Mouse (Mus musculus) testis, postnatal 10 days (tissue): ENCODE data around the gene Hs3st4.

Experiments
- DNase-seq: peaks from one replicate; pipeline ENCODE4 v3.0.0; 2021; ENCODE audit warnings: low spot score

The Hs3st4 gene

GRCm38 (mm10) chr7:124141229-124141628 is 158.6 kb downstream of the Hs3st4 start:
- DNase-seq = no peak

- DNase-seq = no peak
These were observed 168.2 kb downstream of the Hs3st4 start for GRCm38 (mm10) chr7:124150901-124151300.

DNA sequence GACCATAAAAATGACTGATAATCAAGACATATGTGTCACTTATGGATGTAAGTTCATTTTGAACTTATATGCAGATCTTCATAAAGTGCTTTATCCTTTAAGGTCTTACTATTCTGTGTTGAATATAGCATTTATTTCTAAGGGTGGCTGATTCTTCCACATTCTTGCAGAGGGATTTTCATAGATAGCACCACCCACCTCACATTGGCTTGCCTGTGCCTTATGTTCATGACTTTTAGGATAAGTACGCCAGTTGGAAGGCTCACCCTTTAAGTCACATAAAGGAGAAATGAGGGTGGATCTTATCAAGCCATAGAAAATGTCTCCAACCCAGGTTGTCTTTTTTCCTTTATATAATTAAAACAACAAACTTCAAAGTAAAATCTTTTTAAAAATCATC is 180.6 kb downstream of the Hs3st4 start:
- no peak for DNase-seq

DNA sequence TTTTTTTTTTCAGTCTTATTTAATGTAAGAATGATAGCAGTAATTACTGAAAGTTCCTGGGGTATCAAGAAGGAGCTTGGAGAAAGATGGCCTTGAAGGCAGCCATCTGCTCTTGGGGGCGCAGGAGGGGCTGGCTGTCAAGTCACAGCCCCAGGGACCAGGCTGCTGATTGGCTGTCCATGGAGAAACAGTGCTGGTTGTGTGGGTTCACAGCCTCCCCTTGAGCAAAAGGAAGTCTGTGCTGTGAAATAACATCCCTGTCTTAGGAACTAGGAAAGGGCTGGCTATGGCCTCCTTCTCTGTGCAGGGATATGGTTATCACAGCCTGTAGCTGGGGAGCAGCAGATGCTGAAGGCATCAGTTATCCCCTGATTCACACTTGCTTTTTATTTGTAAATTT is 183.6 kb downstream of the Hs3st4 start:
- DNase-seq = no peak

DNA sequence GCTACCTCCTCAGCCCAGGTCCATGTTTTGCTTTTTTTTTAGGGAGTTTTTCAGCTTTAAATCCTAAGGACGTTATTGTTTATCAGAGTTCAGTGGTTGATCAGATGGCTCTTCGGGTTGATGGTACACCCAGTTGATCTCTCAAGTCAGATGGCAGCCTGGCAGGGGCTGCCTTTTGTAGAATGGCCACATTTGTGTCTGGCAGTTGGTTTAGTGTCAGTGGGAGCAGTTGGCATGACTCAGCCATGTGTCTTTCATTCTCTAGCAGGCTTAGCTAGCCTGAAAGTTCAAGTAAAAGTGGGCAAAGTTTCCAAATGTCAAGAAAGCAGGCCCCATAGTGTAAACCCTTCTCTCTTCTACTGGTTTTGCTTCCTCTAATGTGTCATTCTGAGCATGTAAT is 186.1 kb downstream of the Hs3st4 start:
- no peak for DNase-seq

- DNase-seq = no peak
These were observed 187.3 kb downstream of the Hs3st4 start for GRCm38 (mm10) chr7:124170001-124170400.

DNA sequence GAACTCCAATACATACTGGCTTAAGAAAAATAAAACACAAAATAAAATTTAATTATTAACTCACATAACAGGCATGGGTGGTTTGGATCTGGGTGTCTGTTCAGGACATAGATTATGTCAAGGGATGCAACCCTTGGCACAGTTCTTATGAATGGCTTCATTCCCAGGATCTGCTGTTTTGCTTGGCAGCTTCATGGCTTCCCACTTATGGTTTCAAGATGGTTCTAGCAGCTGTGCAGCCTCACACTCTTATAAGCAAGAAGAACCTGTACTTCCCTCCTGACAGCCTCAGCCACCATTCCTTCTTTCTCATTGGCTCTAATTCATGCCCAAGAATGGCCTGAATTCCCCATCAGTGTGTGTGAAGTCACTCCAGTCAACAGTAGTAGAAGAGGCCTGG is 189.3 kb downstream of the Hs3st4 start:
- no peak for DNase-seq

- DNase-seq = no peak
These were observed 198.3 kb downstream of the Hs3st4 start for GRCm38 (mm10) chr7:124180926-124181325.

DNA sequence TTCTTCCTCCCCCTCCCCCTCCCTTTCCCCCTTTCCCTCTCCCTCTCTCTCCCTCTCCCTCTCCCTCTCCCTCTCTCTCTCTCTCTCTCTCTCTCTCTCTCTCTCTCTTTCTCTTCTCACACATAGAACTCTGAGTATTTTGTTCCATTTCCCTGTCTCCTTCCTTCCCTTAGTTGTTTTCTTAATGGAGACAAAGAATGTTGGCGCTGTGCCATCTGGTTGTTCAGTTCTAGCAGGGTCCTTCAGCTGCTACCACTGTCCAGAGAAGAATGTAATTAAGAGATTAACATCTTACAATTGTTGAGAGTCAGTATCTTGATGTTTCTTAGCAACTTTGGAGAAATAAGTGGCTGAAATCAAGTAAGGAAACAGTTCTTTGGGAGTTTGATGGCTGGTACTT is 202.0 kb downstream of the Hs3st4 start:
- no peak for DNase-seq

GRCm38 (mm10) chr7:124198811-124199570 is 216.3 kb downstream of the Hs3st4 start:
- DNase-seq = no peak

GRCm38 (mm10) chr7:124216921-124217320 is 234.3 kb downstream of the Hs3st4 start:
- no peak for DNase-seq

- DNase-seq = no peak
These were observed 237.9 kb downstream of the Hs3st4 start for GRCm38 (mm10) chr7:124220556-124220955.

DNA sequence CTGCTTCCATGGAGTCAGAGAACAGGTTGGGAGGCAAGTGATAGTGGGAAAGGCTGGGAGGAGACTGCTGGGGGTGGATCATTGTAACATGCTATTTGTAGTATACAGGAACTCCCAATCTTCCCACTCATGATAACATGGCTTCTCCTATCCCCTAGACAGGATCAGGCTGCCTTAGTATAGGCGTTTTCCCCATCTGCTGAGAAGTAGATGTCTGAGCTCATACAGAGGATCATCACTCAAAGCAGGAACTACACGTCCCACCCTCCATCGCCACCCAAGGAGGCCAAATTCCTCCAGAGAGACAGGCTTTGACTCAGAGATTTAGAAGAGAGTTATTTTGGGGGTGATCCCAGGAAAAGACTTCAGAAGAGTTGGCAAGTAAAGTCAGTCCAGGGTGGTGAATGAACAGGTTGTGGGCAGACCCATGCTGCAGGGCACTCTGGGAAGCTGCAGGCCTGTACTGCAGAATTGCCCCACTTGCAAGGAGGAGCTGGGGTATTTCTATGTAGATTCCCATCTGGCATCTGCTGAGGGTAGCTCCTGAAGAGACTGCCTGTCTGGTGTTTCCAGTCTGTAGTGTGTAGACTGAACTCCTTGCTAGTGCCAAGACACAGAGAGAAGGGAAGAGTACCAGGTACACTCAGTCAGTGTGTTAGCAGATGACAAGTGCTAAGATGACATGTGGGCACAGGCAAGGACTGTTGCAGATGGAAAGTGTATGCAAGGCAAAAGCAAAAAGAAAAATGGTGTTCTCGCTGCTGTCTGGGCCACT is 255.4 kb downstream of the Hs3st4 start:
- DNase-seq = no peak

DNA sequence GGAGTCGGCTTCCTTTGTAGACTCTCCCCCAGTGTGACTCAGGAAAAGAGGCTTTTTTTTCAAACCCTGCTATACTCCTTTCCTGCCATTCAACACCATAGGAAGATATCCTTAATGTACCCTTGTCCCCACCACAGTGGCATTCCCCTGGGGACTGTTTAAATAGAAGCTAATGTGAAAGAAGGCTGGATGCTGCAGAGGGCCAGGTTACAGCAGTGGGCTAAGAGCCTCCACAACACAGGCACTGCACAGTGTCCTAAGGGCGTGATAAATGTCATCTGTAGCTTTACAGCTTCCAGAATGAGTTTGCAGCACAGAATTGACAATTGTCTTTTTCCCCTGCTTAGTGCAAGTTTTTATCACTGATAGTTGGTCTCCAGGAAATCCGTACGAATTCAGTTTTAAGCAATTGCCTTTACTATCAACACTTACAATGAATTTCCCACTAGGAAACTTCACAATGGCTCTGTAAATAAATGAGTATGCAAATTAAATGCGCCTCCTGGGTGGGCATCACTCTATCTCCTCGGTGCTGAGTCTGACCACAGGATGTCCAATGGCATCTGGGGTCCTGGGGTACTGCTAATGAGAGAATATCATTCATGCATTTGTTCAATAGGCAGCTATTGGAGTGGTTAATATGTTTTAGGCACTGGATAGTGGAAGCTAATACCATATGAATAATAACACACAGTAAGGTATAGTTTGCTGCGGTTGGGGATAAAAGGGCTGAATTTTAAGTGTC is 257.4 kb downstream of the Hs3st4 start:
- DNase-seq = no peak

GRCm38 (mm10) chr7:124249838-124250237 is 267.2 kb downstream of the Hs3st4 start:
- DNase-seq = no peak

DNA sequence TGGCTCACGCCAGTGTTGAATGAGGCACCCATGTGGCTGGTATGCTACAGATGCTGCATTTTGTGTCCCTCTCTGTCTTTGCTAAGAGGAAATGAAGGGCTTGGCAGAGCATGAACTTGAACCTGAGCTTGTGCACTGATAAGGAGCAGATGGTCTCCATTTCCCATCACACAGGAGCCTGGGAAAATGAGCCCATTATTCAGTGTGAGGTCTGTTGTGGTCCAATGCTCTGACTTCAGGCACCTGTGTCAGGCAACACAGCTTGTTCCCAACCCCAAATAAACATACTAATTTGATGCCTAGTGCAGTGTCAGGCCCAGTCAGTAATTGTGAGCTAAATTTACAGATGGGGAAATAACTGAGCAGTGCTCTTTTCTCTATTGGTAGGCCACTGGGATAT is 267.9 kb downstream of the Hs3st4 start:
- DNase-seq = no peak

GRCm38 (mm10) chr7:124258419-124258818 is 275.8 kb downstream of the Hs3st4 start:
- DNase-seq = no peak

DNA sequence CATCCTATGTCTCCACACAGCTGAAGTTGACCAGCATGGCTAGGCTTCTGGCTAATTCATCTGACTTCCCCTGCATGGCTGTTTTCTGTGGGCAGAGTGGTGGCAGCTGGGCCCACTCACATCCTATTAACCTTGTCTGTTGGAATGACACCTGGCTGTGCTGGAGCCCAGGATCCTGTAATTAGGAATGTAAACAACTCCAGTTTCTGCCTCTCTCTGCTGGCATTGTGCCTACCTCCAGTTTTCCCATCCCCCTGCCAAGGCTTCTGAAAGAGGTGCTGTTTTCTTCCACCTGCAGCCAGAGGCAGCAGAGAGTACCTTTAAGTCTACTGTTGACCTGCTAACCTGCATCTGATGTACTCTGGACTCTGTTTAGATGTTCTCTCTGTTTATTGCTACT is 288.1 kb downstream of the Hs3st4 start:
- no peak for DNase-seq

DNA sequence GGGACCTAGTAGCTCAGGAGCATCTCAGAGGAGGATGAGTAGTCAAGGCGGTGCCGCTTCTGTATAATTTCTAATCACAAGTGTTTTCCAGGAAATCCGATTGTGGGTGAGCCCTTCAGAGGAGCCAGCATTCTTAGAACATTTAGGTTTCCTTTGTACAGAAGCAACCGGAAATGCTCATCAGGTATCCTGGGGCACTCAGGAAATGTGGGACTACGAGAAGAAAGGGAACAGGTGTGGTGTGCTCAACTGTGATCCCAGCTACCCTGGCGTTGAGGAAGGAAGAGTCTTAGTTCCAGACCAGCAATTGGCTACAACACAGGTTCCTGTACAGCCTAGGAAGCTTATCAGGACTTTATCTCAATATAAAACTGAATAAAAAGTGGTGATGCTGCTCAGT is 307.2 kb downstream of the Hs3st4 start:
- no peak for DNase-seq

- no peak for DNase-seq
These were observed 336.8 kb downstream of the Hs3st4 start for GRCm38 (mm10) chr7:124319451-124319850.

DNA sequence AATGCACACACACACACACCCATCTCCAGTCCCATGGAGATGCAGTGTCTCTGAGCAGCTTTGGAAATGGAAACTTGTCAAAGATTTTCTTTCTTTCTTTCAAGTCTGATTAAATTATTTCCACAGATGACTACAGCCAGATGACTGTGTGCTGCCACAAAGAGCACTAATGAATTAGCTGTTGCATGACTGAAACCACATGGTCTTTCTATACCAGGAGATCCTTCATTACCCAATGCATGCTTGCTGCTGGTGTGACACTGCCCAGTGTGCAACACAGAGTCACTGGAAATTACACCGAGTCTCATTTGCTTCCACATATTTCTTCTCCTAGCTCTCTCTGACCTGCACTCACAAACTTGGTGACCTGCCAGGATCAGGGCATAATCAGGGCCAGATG is 353.0 kb downstream of the Hs3st4 start:
- no peak for DNase-seq

- DNase-seq = no peak
These were observed 358.8 kb downstream of the Hs3st4 start for GRCm38 (mm10) chr7:124341510-124341909.
